Mouse (Mus musculus): ENCODE measurements around the gene Gm20388. TPM values are rescaled to one million over a fixed set of nuclear protein-coding genes. Genes with fewer than 3 reads are reported as not detected.

The Gm20388 gene
- total RNA-seq, 1 experiment, result 27.0 TPM

- in situ Hi-C loops (cut with MboI; ENCODE audit: low sequenced_read_pairs in 2 of 2, unreplicated experiment in 2 of 2), result no loop called here
- Histone ChIP-seq H3K9ac (ENCODE audit: insufficient read depth, low read depth, low read length, poor library complexity, severe bottlenecking) (no peak overlapping the region), H3K4me3 (ENCODE audit: insufficient read depth in 1 of 2, low read depth in 1 of 2, low read length in 2 of 2, poor library complexity in 1 of 2, severe bottlenecking in 1 of 2) (no peak overlapping the region), H3K36me3 (ENCODE audit: control insufficient read depth, insufficient read depth, low read length, poor library complexity, severe bottlenecking) (no peaks in the 10 kb centered on the region), H3K27ac (ENCODE audit: insufficient read depth, low read depth, low read length, poor library complexity, severe bottlenecking) (no peak overlapping the region), H3K9me3 (ENCODE audit: control insufficient read depth, insufficient read depth, low read depth, low read length) (no peaks in the 10 kb centered on the region), H3K4me1 (ENCODE audit: control insufficient read depth in 2 of 2, insufficient read depth in 2 of 2, low read length in 2 of 2, poor library complexity in 1 of 2) (0 out of 4 replicates have a peak, but pooled peaks cover 0 to 2% of the 10 kb centered on the region in 2 experiments)
- TF ChIP-seq CHD2 (IDR thresholded peaks at IDR 0.05; ENCODE audit: low read depth, low read length) (no peak), ZNF384 (IDR thresholded peaks at IDR 0.05; ENCODE audit: low read depth, low read length) (no peak), MAFK (IDR thresholded peaks at IDR 0.05; ENCODE audit: insufficient read depth, low read depth, low read length) (no peak), HCFC1 (IDR thresholded peaks at IDR 0.05; ENCODE audit: borderline replicate concordance, insufficient read depth, low read length) (no peak), ZC3H11A (IDR thresholded peaks at IDR 0.05; ENCODE audit: borderline replicate concordance, low read depth, low read length) (no peak)
- DNase-seq (ENCODE audit: low read depth, low spot score), result no peak
Observed at GRCm38 (mm10) chr8:122712411-122713156, 2801.9 kb downstream of the Gm20388 start.

GRCm38 (mm10) chr8:122713157-122713518 is 2802.5 kb downstream of the Gm20388 start:
- in situ Hi-C loops (cut with MboI; ENCODE audit: low sequenced_read_pairs in 2 of 2, unreplicated experiment in 2 of 2), result no loop called here
- no peak for DNase-seq (ENCODE audit: low read depth, low spot score)
- Histone ChIP-seq H3K36me3 (ENCODE audit: control insufficient read depth, insufficient read depth, low read length, poor library complexity, severe bottlenecking) (no peaks in the 10 kb centered on the region), H3K27ac (ENCODE audit: insufficient read depth, low read depth, low read length, poor library complexity, severe bottlenecking) (no peak overlapping the region), H3K4me1 (ENCODE audit: control insufficient read depth in 2 of 2, insufficient read depth in 2 of 2, low read length in 2 of 2, poor library complexity in 1 of 2) (0 out of 4 replicates have a peak, but pooled peaks cover 0 to 2% of the 10 kb centered on the region in 2 experiments), H3K9me3 (ENCODE audit: control insufficient read depth, insufficient read depth, low read depth, low read length) (no peaks in the 10 kb centered on the region), H3K9ac (ENCODE audit: insufficient read depth, low read depth, low read length, poor library complexity, severe bottlenecking) (no peak overlapping the region), H3K4me3 (ENCODE audit: insufficient read depth in 1 of 2, low read depth in 1 of 2, low read length in 2 of 2, poor library complexity in 1 of 2, severe bottlenecking in 1 of 2) (no peak overlapping the region)
- TF ChIP-seq CHD2 (IDR thresholded peaks at IDR 0.05; ENCODE audit: low read depth, low read length) (no peak), MAFK (IDR thresholded peaks at IDR 0.05; ENCODE audit: insufficient read depth, low read depth, low read length) (no peak), ZC3H11A (IDR thresholded peaks at IDR 0.05; ENCODE audit: borderline replicate concordance, low read depth, low read length) (no peak), ZNF384 (IDR thresholded peaks at IDR 0.05; ENCODE audit: low read depth, low read length) (no peak), HCFC1 (IDR thresholded peaks at IDR 0.05; ENCODE audit: borderline replicate concordance, insufficient read depth, low read length) (no peak)

- no peaks in the 10 kb centered on the region for H3K9me3 ChIP-seq (ENCODE audit: control insufficient read depth, insufficient read depth, low read depth, low read length)
- peaks cover 0 to 6% of the 10 kb centered on the region in 2 experiments; a peak in 1 of 4 replicates for H3K4me1 ChIP-seq (ENCODE audit: control insufficient read depth in 2 of 2, insufficient read depth in 2 of 2, low read length in 2 of 2, poor library complexity in 1 of 2)
- H3K9ac ChIP-seq (ENCODE audit: insufficient read depth, low read depth, low read length, poor library complexity, severe bottlenecking), result no peak overlapping the region
- in situ Hi-C loops (cut with MboI; ENCODE audit: low sequenced_read_pairs in 2 of 2, unreplicated experiment in 2 of 2), result no loop called here
- H3K4me3 ChIP-seq (ENCODE audit: insufficient read depth in 1 of 2, low read depth in 1 of 2, low read length in 2 of 2, poor library complexity in 1 of 2, severe bottlenecking in 1 of 2), result no peak overlapping the region
- DNase-seq (ENCODE audit: low read depth, low spot score), result no peak
- H3K36me3 ChIP-seq (ENCODE audit: control insufficient read depth, insufficient read depth, low read length, poor library complexity, severe bottlenecking), result no peaks in the 10 kb centered on the region
- no peak for TF ChIP-seq MAFK (IDR thresholded peaks at IDR 0.05; ENCODE audit: insufficient read depth, low read depth, low read length)
- no peak for TF ChIP-seq CHD2 (IDR thresholded peaks at IDR 0.05; ENCODE audit: low read depth, low read length)
- TF ChIP-seq ZNF384 (IDR thresholded peaks at IDR 0.05; ENCODE audit: low read depth, low read length), result no peak
- TF ChIP-seq ZC3H11A (IDR thresholded peaks at IDR 0.05; ENCODE audit: borderline replicate concordance, low read depth, low read length), result no peak
- TF ChIP-seq HCFC1 (IDR thresholded peaks at IDR 0.05; ENCODE audit: borderline replicate concordance, insufficient read depth, low read length), result no peak
- H3K27ac ChIP-seq (ENCODE audit: insufficient read depth, low read depth, low read length, poor library complexity, severe bottlenecking), result no peak overlapping the region
Observed at GRCm38 (mm10) chr8:122716566-122716965, 2805.9 kb downstream of the Gm20388 start.

- Histone ChIP-seq H3K9me3 (ENCODE audit: control insufficient read depth, insufficient read depth, low read depth, low read length) (no peaks in the 10 kb centered on the region), H3K36me3 (ENCODE audit: control insufficient read depth, insufficient read depth, low read length, poor library complexity, severe bottlenecking) (no peaks in the 10 kb centered on the region), H3K27ac (ENCODE audit: insufficient read depth, low read depth, low read length, poor library complexity, severe bottlenecking) (no peak overlapping the region), H3K4me3 (ENCODE audit: insufficient read depth in 1 of 2, low read depth in 1 of 2, low read length in 2 of 2, poor library complexity in 1 of 2, severe bottlenecking in 1 of 2) (no peak overlapping the region), H3K4me1 (ENCODE audit: control insufficient read depth in 2 of 2, insufficient read depth in 2 of 2, low read length in 2 of 2, poor library complexity in 1 of 2) (peaks cover 0 to 6% of the 10 kb centered on the region in 2 experiments; a peak in 1 of 4 replicates), H3K9ac (ENCODE audit: insufficient read depth, low read depth, low read length, poor library complexity, severe bottlenecking) (no peak overlapping the region)
- in situ Hi-C loops (cut with MboI; ENCODE audit: low sequenced_read_pairs in 2 of 2, unreplicated experiment in 2 of 2), result no loop called here
- no peak for DNase-seq (ENCODE audit: low read depth, low spot score)
- no peak for TF ChIP-seq ZC3H11A (IDR thresholded peaks at IDR 0.05; ENCODE audit: borderline replicate concordance, low read depth, low read length)
- no peak for TF ChIP-seq ZNF384 (IDR thresholded peaks at IDR 0.05; ENCODE audit: low read depth, low read length)
- no peak for TF ChIP-seq CHD2 (IDR thresholded peaks at IDR 0.05; ENCODE audit: low read depth, low read length)
- no peak for TF ChIP-seq MAFK (IDR thresholded peaks at IDR 0.05; ENCODE audit: insufficient read depth, low read depth, low read length)
- TF ChIP-seq HCFC1 (IDR thresholded peaks at IDR 0.05; ENCODE audit: borderline replicate concordance, insufficient read depth, low read length), result no peak
Observed at GRCm38 (mm10) chr8:122717869-122718509, 2807.3 kb downstream of the Gm20388 start.
